Comparison of ENCODE assay signal across 14 mouse cellular contexts in the genomic region with DNA sequence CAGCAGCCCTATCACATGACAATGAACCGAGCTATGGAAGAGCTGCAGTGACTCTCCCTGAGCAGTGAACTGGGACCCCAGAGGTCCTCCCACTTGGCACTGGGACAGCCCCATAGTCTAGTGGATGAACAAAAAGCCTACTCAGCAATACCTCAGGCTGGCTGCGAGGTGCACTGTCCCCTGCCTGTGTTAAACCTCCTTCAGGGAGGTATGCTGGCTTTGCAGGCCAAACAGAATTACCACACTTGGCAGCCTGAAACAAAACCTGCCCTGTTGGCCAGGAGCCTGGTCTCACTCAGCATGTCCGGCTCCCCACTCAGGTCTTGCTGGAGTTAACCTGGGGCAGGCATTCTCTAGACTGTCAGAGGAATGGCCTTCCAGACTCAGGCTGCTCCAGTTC.
DNase-seq lines count a peak whose midpoint lies in the region; ATAC-seq and TF ChIP-seq lines count a peak whose summit lies in the region.
"Had no signal": no experiment of that assay in that cellular context is flagged by ENCODE, and none has a peak within 500 bp of the region (broad histone marks: within the 10 kb centered on the region; RNA-seq: fewer than 3 reads in every experiment).

No protein-coding gene starts in this region.

- WGBS in lung, embryonic 14.5 days: 43% methylated on average over 3 of the region's 3 CpGs
- WGBS in kidney, embryonic 15.5 days: 50% methylated on average over 3 of the region's 3 CpGs

- no peak overlapping the region for H3K4me2 ChIP-seq in lung, embryonic 14.5 days
- H3K4me2 ChIP-seq in kidney, embryonic 15.5 days: no peak overlapping the region
- H3K4me2 ChIP-seq: embryonic facial prominence, embryonic 12.5 days; midbrain, embryonic 13.5 days; neural tube, embryonic 15.5 days; stomach, embryonic 15.5 days had no signal

- H3K27ac ChIP-seq in lung, embryonic 14.5 days (ENCODE audit: low read depth): no peak overlapping the region
- H3K27ac ChIP-seq in kidney, embryonic 15.5 days: no peak overlapping the region
- H3K27ac ChIP-seq: embryonic facial prominence, embryonic 12.5 days; liver, embryonic 14.5 days; midbrain, embryonic 13.5 days; neural tube, embryonic 15.5 days; stomach, embryonic 15.5 days had no signal

- H3K4me1 ChIP-seq in lung, embryonic 14.5 days (ENCODE audit: insufficient read depth): no peaks in the 10 kb centered on the region
- no peaks in the 10 kb centered on the region for H3K4me1 ChIP-seq in kidney, embryonic 15.5 days
- H3K4me1 ChIP-seq: embryonic facial prominence, embryonic 12.5 days; midbrain, embryonic 13.5 days; stomach, embryonic 15.5 days had no signal

- H3K9ac ChIP-seq in lung, embryonic 14.5 days: no peak overlapping the region
- no peak overlapping the region for H3K9ac ChIP-seq in kidney, embryonic 15.5 days
- H3K9ac ChIP-seq: embryonic facial prominence, embryonic 12.5 days; liver, embryonic 14.5 days; midbrain, embryonic 13.5 days; neural tube, embryonic 15.5 days; stomach, embryonic 15.5 days had no signal

- H3K9me3 ChIP-seq in lung, embryonic 14.5 days (ENCODE audit: low read depth, low read length): no peaks in the 10 kb centered on the region; the same call in 1 of the 2 replicates
- H3K9me3 ChIP-seq in kidney, embryonic 15.5 days (replicated peaks): no peaks in the 10 kb centered on the region
- H3K9me3 ChIP-seq: embryonic facial prominence, embryonic 12.5 days; midbrain, embryonic 13.5 days; neural tube, embryonic 15.5 days; stomach, embryonic 15.5 days had no signal

- peak; percentile 20 for DNase-seq in lung, embryonic 14.5 days
- no peak for DNase-seq in lung, adult 18-20 months
- peak; percentile 81 for DNase-seq in cerebellum, adult 8-10 months
- peak; percentile 8 for DNase-seq in lung, postnatal 25 days (ENCODE audit: low spot score)
- no peak for DNase-seq in urinary bladder, adult 18-20 months (ENCODE audit: low spot score in 2 of 2)
- no peak for DNase-seq in thymus, postnatal 10 days (ENCODE audit: low spot score in 2 of 2)
- no peak for DNase-seq in ovary, adult 18-20 months (ENCODE audit: low spot score)
- DNase-seq: right cerebral cortex, postnatal 25 days had no signal

- H3K4me3 ChIP-seq in lung, embryonic 14.5 days (ENCODE audit: low read depth, low read length): no peak overlapping the region
- no peak overlapping the region for H3K4me3 ChIP-seq in kidney, embryonic 15.5 days (replicated peaks)
- H3K4me3 ChIP-seq: embryonic facial prominence, embryonic 12.5 days; midbrain, embryonic 13.5 days; neural tube, embryonic 15.5 days; stomach, embryonic 15.5 days had no signal

- no peak; the same call in 1 of the 2 replicates for ATAC-seq in lung, embryonic 14.5 days (ENCODE audit: insufficient read depth)
- ATAC-seq in kidney, embryonic 15.5 days (replicated peaks; ENCODE audit: low FRiP score): peak; percentile 80
- ATAC-seq: midbrain, embryonic 13.5 days had no signal

- H3K27me3 ChIP-seq in lung, embryonic 14.5 days (ENCODE audit: insufficient read depth, low read length): no peaks in the 10 kb centered on the region
- H3K27me3 ChIP-seq in kidney, embryonic 15.5 days: no peaks in the 10 kb centered on the region
- H3K27me3 ChIP-seq: embryonic facial prominence, embryonic 12.5 days; midbrain, embryonic 13.5 days; neural tube, embryonic 15.5 days; stomach, embryonic 15.5 days had no signal

- no peak for TF ChIP-seq CTCF in lung, embryonic 14.5 days (IDR thresholded peaks at IDR 0.05; ENCODE audit: low read depth)

- no peaks in the 10 kb centered on the region for H3K36me3 ChIP-seq in lung, embryonic 14.5 days (ENCODE audit: insufficient read depth)
- H3K36me3 ChIP-seq in kidney, embryonic 15.5 days: no peaks in the 10 kb centered on the region
- H3K36me3 ChIP-seq: embryonic facial prominence, embryonic 12.5 days; midbrain, embryonic 13.5 days; neural tube, embryonic 15.5 days; stomach, embryonic 15.5 days had no signal

Comparison
In these comparisons a context has a peak if more than half of its experiments do, and no peak if none do; other contexts are left out.
1. DNase-seq: peak in lung, embryonic 14.5 days (single experiment), cerebellum, adult 8-10 months (single experiment) and lung, postnatal 25 days (single experiment); none in lung, adult 18-20 months (0 of 2), urinary bladder, adult 18-20 months (0 of 2), thymus, postnatal 10 days (0 of 2) and ovary, adult 18-20 months (single experiment).